Mouse (Mus musculus) kidney, adult 2 months (tissue): Measurements from ENCODE around the gene Gm20425.
A peak's percentile ranks its signal among the peaks of the same experiment; 100 is the strongest.

Experiments
- CTCF ChIP-seq: fragments of 200-500 bp; conservative IDR thresholded peaks from 2 replicates; pipeline ENCODE4 v1.5.1; 2011; ENCODE audit warnings: low read depth, mild to moderate bottlenecking, control low read depth, low read length, moderate library complexity, mixed read lengths; ENCODE audit not compliant: insufficient read depth, insufficient read length
- POLR2A ChIP-seq: fragments of 200-500 bp; IDR thresholded peaks from one replicate; pipeline ENCODE4 v1.6.1; 2011; ENCODE audit warnings: low read depth, low read length, control low read depth

- TF ChIP-seq POLR2A (peak; percentile 23), CTCF (no peak)
These were observed at the start of gene Gm20425, which contains the start of gene Trf for GRCm38 (mm10) chr9:103230151-103230951.
